Mouse (Mus musculus) E14TG2a.4 (cell line): ENCODE results near the gene Map1lc3b.

Experiments used
- H3K27me3 ChIP-seq: 2 replicates; pipeline ENCODE4 v1.6.1; 2014; ENCODE audit warnings: low read length, control low read depth; ENCODE audit not compliant: insufficient read depth
- H3K36me3 ChIP-seq: 2 replicates; pipeline ENCODE4 v1.6.1; 2014; ENCODE audit warnings: low read length, control low read depth; ENCODE audit not compliant: insufficient read depth
- H3K4me1 ChIP-seq: replicated peaks from 2 replicates; pipeline ENCODE4 v1.6.1; 2014; ENCODE audit warnings: low read depth, low read length, control low read depth
- H3K4me3 ChIP-seq: replicated peaks from 2 replicates; pipeline ENCODE4 v1.5.1; 2014; ENCODE audit warnings: mild to moderate bottlenecking, low read length
- H3K9me3 ChIP-seq: 2 replicates; pipeline ENCODE4 v1.6.1; 2014; ENCODE audit warnings: low read length, control low read depth
- CTCF ChIP-seq: conservative IDR thresholded peaks from 2 replicates; pipeline ENCODE4 v1.5.1; 2014; ENCODE audit warnings: low read length
- NANOG ChIP-seq: IDR thresholded peaks from 2 replicates; pipeline ENCODE4 v1.6.1; 2014; ENCODE audit warnings: borderline replicate concordance, low read length, mixed read lengths
- POU5F1 ChIP-seq: IDR thresholded peaks from 2 replicates; pipeline ENCODE4 v1.6.1; 2014; ENCODE audit warnings: low read length, borderline replicate concordance

The Map1lc3b gene

DNA sequence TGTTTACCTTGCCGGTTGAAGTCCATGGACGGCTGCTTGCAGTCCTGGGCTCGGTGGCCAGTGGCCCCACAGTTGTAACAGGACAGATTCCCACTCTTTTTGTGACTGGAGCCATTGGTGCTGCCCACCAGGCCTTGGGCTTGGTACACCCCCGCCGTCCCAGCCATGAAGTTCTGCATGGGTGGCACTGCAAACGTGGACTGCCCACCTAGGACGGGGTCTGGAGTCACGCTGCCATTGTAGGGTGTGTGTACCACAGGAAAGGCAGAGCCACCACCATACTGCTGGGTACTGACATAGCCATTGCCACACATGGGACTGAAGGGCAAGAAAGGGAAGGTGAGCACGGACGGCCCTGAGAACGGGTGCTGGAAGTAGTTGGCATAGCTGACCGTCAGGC, 13.6 kb downstream of the Map1lc3b start:
- H3K4me3 ChIP-seq: peak overlapping the region; percentile 61
- H3K27me3 ChIP-seq: no peaks in the 10 kb centered on the region
- H3K9me3 ChIP-seq: no peaks in the 10 kb centered on the region
- no peak for TF ChIP-seq POU5F1
- TF ChIP-seq CTCF: no peak
- no peak for TF ChIP-seq NANOG
- peaks cover 77% of the 10 kb centered on the region for H3K36me3 ChIP-seq
- H3K4me1 ChIP-seq: peaks cover 65% of the 10 kb centered on the region

DNA sequence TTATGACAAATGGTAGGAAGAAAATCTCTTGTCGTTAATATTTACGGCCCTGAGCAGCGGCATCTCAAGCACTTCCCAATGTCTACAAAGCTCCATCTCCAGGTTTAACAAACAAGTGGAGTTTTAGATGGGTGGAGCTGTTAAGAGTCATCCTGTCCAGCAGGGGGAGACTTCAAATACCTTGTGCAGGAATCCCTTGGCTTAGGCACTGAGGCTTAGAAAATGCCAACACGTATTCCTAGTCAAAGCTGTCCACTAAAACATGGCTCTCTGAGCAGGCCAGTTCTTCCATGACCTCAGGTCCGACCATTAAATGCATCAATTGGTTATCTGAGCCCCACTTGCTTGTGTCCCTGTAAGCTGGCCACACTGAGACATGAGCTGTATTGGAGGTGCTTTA, 17.5 kb downstream of the Map1lc3b start:
- no peak for TF ChIP-seq NANOG
- peak; percentile 57 for TF ChIP-seq CTCF
- no peaks in the 10 kb centered on the region for H3K9me3 ChIP-seq
- H3K4me3 ChIP-seq: no peak overlapping the region
- no peaks in the 10 kb centered on the region for H3K27me3 ChIP-seq
- H3K4me1 ChIP-seq: peaks cover 35% of the 10 kb centered on the region
- H3K36me3 ChIP-seq: peaks cover 84% of the 10 kb centered on the region

- Histone ChIP-seq H3K27me3 (no peaks in the 10 kb centered on the region), H3K4me1 (peaks cover 28% of the 10 kb centered on the region), H3K9me3 (no peaks in the 10 kb centered on the region), H3K36me3 (peaks cover 79% of the 10 kb centered on the region), H3K4me3 (no peak overlapping the region)
- TF ChIP-seq POU5F1 (no peak), CTCF (no peak), NANOG (no peak)
These were observed 19.1 kb downstream of the Map1lc3b start for GRCm38 (mm10) chr8:121609251-121609650.

DNA sequence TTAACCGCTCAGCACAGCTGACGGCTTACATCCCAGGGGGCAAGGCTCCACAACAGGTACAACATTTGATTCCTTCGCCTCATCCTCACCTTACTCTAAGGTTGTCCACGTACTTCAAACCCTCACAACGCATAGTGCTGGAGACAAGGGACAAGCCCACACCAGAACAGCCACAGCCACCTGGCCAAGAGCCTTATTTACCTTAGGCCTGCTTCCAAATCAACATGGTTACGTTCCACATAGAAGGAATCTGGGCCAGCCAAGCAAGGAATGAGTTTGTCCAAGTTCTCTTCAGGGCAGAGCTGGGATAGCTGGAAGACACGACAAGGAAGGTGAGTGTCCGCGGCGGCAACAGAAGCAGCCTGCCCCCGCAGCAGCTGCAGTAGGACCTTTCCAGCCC, 19.8 kb downstream of the Map1lc3b start:
- no peak for TF ChIP-seq CTCF
- no peak for TF ChIP-seq POU5F1
- no peak for TF ChIP-seq NANOG

GRCm38 (mm10) chr8:121613419-121613818, 23.3 kb downstream of the Map1lc3b start:
- H3K9me3 ChIP-seq: no peaks in the 10 kb centered on the region
- H3K36me3 ChIP-seq: peaks cover 71% of the 10 kb centered on the region
- no peaks in the 10 kb centered on the region for H3K27me3 ChIP-seq
- H3K4me3 ChIP-seq: no peak overlapping the region
- TF ChIP-seq CTCF: no peak
- TF ChIP-seq NANOG: no peak
- no peak for TF ChIP-seq POU5F1
- 0 out of 2 replicates have a peak, but pooled peaks cover 4% of the 10 kb centered on the region for H3K4me1 ChIP-seq

More for the DNA sequence above, 19.8 kb downstream of the Map1lc3b start:
- Histone ChIP-seq H3K4me1 (peaks cover 21% of the 10 kb centered on the region), H3K4me3 (no peak overlapping the region), H3K9me3 (no peaks in the 10 kb centered on the region), H3K36me3 (peaks cover 73% of the 10 kb centered on the region), H3K27me3 (no peaks in the 10 kb centered on the region)

DNA sequence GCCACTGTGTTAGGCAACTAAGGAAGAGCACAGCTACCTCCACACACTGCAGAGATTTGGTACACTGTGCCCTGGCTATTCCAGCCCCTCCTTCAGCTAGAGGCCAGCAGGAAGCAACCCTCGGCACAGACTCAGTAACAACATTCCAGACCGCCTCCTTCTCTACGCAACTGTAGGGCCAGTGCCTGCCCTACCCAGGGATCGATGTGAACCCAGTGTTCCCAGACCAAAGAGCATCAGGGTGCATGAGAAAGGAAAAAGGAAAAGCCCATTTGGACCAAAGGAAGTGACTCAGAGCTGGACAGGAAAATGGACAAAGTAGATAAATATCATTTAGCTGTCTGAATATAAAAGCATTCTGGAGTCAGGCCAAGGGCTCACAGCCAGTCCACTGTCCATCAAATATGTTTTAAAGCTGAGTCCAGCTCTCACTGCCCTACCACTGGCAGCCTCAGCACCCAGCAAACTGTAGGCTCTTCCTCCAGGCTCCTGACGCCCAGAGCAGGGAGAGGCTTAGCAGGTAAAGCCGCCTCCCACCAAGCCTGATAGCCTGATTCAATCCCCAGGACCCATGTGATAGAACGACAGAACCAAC, 29.3 kb downstream of the Map1lc3b start:
- Histone ChIP-seq H3K27me3 (no peaks in the 10 kb centered on the region), H3K9me3 (no peaks in the 10 kb centered on the region)
- TF ChIP-seq CTCF (no peak), NANOG (no peak), POU5F1 (no peak)

DNA sequence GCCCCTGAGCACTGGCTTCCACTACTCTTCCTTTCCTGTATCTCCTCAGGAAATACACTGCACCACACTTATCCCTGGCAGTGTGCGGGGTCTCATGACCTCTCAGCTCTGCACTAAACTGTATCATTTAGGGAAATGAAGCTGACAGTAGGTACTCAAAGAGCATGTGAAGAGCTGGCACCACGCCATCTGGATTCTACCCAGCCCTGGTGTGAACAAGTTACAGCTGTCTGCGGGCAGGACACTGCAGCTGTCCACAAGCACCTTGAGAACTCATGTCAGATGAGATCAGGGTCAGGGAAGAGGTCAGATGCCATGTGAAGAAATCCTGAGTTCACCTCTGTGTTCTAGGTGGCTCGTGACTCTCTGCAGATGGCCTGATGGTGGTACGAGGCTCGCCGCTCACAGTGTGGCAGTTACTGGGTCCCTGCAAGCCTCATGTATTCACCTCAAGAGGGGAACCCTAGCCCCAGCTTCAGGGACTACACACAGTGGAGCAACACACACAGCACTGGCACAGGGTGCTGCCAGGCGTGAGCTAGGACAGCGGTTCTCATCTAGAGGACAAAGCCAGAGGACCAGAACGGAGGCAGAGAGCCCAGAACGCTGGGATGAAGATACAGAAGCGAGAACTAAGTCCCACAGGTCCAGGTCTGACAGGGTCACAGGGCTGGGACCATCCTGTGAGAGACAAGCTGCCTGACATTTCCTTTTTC, 30.8 kb downstream of the Map1lc3b start:
- no peaks in the 10 kb centered on the region for H3K27me3 ChIP-seq
- TF ChIP-seq NANOG (no peak), CTCF (no peak), POU5F1 (no peak)
- H3K36me3 ChIP-seq: peaks cover 49% of the 10 kb centered on the region
- no peaks in the 10 kb centered on the region for H3K9me3 ChIP-seq
- H3K4me1 ChIP-seq: peaks cover 12% of the 10 kb centered on the region
- H3K4me3 ChIP-seq: no peak overlapping the region

More for the DNA sequence above, 29.3 kb downstream of the Map1lc3b start:
- Histone ChIP-seq H3K4me3 (no peak overlapping the region), H3K4me1 (0 out of 2 replicates have a peak, but pooled peaks cover 8% of the 10 kb centered on the region), H3K36me3 (peaks cover 48% of the 10 kb centered on the region)

GRCm38 (mm10) chr8:121621879-121622278, 31.7 kb downstream of the Map1lc3b start:
- Histone ChIP-seq H3K4me3 (no peak overlapping the region), H3K4me1 (peaks cover 12% of the 10 kb centered on the region), H3K27me3 (no peaks in the 10 kb centered on the region), H3K9me3 (no peaks in the 10 kb centered on the region), H3K36me3 (peaks cover 49% of the 10 kb centered on the region)
- TF ChIP-seq CTCF: no peak
- no peak for TF ChIP-seq POU5F1
- TF ChIP-seq NANOG: no peak
